Mouse (Mus musculus) embryo, embryonic 10 days (tissue): Measurements from ENCODE around the gene Hoxb3.

ENCODE experiments used
- DNase-seq: peaks from one replicate; pipeline ENCODE4 v3.0.0-alpha.2; 2015; ENCODE audit warnings: low spot score

Gene Hoxb3

DNA sequence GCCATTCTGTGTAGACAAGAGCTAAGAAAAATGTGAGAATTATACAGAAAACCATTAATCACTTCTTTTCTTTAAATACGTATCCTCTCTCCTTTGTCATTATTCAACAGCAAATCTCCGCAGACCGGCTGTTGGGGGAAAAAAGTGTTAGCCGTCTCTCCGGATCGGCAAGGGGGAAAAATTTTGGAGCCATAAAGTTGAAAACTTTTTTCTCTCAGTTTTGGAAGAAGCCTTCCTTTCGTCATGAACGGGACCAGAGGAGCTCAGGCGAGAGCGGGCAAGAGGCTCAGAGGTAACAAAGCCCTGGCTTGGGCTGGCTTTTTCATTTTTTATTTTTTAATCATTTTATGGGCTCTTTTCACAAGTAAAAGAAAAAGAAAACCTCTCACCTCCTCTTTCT lies at the start of gene Hoxb3:
Gene Hoxb3 (plus strand): TSS at position 173 of the 400 bp plus-strand sequence.
- DNase-seq = no peak

DNA sequence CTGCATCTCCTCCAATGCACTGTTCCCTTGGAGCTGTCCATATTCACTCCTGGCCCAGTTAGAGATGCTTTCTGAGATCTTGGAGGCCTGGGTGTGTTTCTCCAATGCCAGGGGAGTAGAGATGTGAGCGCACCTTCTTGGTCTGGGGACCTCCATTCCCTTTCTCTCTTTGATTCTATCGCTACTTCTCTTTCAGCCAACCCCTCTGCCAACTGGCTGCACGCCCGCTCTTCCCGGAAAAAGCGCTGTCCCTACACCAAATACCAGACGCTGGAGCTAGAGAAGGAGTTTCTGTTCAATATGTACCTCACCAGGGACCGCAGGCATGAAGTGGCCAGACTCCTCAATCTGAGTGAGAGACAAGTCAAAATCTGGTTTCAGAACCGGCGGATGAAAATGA lies 48.7 kb upstream of the Hoxb3 start:
- no peak for DNase-seq

DNA sequence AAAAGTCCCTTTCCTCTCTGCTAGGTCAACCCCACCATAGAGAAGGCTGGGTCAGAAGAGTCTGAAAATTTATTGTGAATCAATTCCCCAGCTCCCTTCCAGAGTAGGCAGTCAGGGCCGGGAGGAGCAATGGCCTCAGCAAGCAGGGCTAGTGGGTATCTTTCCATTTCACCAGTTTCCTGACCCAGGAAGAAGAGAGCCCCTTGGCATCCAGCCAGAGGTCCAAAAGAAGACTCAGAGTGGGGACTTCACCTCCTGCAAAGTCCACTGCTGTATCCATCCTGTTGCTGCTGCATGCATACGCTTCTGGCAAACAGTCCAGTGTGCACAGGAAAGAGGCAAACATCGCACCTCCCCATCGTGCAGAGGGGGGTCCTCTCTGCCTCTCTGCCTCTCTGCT lies 47.2 kb upstream of the Hoxb3 start:
- DNase-seq = no peak

DNA sequence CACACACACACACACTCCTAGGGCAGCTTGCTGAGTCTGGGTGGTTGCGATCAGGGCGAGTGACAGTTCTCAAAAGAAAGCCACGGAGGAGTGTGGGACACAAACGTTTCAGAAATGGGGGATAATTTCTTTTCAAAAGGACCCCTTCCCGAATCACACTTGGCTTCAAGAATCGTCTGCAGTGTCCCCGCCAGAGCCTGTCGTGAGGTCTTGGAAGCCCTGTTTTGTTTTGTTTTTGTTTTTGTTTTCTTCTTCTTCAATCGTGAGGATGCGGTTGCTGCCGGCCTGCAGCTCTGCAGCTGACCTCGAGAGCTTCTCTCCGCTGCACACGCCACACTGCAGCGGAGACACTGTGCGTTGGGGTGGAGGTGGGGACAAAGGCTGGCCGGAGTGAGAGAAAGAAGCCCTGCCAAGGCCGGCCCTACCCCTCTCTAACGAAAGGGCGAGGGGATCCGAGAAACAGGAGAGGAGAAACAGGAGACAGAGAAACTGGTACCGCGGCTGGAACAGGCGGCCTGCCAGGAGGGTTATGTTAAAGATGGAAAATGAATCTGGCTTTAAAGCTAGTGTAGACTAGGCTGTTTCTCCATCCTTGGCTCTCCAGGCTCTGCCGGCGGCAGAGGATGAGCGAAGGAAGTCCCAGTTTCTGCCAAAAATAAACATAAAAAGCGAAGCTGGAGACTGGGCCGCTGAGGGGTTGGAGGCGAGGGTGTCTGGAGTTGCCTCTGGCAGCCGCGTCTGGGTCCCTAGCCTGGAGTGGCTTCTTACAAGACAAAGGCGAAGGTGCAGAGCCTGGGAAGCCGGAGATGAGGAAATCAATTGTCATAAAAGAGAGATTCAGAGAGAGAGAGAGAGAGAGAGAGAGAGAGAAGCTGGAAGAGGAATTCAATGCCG lies 45.7 kb upstream of the Hoxb3 start:
- DNase-seq = no peak

DNA sequence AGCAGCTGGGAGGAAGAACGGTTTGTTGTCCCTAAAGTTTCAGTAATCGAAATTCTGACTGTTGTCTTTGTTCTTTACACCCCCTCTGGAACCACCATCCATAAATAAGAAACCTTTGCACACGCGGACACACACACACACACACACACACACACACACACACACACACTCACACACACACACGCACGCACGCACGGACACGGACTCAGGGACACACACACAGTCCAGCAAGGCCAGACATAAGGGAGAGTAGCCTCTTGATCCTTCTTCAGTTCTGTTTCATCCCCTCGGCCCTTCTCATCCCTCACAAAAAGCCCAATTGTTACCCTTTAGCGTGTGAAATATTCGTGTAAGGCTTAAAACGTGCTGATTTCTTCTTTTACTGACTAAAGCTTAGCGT lies 44.8 kb upstream of the Hoxb3 start:
- DNase-seq = no peak

DNA sequence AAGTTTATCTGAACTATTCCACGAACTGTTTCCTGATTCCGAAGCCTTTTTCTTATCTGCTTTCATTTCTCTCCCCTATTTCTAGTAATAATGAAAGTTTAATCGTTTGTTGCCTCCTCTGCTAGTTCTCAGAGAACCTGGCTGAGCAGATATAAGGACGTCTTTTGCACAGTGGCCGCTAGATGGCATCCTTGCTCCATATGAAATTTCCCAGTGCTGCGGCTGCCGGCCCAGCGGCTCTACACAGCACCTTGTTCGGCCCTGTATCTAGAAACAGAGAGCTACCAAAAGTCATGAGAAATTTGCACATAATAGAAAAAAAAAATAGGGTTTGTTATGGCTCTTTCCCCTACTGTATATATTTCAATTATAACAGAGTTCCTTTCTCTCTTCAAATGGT lies 44.4 kb upstream of the Hoxb3 start:
- DNase-seq = peak; percentile 93

DNA sequence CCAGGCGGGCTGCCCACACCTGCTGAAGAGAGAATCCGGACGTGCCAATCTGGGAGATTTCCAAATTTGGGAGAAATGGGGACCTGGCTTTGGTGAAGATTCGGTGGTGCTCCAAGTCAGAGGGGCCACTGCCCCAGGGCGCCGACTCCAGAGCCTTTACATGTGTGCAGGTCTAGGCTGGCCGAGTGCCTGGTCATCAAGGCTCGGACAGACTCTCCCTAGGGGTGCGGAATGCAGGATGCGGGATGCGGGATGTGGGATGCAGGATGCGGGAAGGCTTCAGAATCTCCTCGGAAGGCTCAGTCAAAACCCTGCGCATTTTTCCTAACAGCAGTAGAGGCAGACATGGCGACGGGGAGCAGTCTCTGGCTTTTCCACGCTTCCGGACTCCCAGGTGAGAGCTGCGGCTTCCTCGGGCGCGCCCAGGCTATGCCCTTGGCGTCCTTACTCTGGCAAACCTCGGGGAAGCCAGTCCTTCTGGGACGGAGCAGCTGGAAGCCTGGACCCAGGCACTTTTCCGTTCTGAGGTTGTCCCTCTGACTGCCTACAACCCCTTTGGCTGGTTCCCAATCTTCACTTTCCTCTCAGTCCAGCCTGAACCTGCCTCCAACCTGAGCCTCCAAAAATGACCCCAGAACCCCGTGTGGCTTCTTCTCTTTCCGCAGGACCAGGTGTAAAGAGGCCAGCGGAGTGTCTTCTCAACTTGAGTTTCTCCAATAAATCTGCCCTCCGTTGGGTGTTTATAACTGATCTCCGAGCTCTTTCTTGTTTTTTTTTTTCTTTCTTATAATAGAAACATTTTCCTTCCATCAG lies 43.5 kb upstream of the Hoxb3 start:
- DNase-seq = no peak

DNA sequence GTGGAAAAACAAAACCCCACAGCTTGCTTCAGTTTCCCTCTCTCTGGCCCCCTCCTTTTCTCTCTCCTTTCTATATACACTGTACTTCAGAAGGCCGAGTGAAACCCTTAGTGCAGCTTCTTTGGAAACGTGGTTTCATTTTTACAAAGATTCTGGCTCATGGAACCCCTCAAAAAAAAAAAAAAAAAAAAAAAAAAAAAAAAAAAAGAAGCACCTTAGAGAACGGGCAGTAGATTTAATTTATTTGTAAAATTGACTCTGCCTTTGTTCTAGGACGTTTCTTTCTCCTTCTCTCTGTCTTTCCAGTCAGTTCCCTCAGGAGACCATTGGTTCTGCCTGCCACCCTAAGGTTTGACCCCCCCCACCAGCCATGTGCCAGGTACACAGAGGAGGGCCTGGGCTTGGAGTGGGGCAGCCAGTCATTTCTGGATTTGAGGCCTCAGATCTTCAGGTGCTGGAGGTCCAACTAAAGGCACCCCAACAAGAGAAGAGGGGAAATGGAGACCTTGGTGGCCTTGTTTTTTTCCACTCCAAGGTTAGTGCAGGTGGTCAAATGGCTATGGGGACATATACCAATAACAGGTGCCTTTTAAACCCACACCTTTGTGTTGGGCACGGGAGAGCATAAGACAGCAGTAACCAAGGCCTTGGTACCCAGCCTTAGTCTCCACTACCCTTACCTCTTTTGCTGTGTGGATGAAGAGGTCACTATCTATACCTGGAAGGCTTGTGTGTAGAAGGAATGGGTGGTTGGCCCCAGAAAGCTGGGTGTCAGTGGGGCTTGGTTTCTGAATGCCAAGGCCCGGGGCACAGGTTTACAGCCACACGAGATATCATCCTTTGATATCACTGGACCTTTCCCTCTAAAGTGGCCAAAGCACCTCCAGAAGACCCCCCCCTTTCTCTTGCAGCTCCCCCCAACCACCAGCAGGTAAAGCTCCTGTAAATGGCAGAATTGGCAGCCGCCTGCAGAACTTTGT lies 42.4 kb upstream of the Hoxb3 start:
- DNase-seq = no peak

DNA sequence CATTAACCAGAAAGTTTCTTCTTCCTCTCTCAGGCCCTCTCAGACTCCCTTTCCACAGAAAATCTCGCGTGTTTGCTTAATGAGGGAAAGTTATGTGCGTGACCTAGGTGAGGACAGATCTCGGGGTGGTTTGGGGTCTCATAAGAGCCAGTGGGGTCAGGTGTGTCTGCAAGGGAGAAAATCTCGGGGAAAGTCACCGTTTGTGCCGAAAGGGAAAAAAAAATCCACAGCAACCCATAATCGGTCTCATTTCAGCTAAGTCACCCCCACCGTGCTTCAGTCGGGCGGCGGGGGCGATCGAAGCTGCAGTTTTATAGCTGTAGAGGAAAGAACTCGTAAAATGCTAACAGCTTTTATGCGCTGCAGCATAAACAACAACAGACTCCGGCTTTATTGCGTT lies 41.7 kb upstream of the Hoxb3 start:
- no peak for DNase-seq

DNA sequence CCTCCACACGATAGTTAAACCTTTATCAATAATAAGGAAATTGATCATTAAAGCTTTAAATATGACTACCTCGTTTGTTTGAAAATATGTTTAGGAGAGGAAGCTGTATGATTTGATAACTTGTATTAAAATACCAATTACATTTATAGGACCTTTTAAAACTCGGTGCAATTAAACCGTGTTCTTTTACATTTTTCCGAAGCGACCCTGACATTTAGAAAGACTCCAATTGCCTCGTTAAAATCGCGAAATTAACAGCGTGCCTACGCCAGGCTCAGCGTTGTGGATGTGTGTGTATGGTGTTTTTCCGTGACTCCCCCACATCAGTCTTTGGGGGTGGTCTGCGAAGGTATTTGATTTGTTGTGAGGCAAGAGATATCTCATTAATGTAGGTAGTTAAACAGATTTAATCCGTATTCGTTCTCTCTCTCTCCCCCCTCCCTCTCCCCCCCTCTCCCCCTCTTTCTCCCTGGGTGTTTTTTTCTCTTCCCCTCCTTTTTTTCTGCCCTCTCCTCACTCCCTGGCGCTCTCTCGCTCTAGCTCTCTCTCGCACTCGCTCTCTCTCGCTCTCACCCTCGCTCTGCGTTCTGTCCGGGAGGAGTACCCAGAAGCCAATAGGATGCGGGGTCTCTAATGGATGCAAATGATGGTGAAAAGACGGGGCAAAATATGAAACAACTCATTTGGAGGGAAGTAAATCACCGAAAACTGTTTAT lies 41.1 kb upstream of the Hoxb3 start, which contains the start of gene Hoxb8:
Gene Hoxb8 (plus strand): TSS at position 51 of the 716 bp plus-strand sequence.
- peak; percentile 79 for DNase-seq

DNA sequence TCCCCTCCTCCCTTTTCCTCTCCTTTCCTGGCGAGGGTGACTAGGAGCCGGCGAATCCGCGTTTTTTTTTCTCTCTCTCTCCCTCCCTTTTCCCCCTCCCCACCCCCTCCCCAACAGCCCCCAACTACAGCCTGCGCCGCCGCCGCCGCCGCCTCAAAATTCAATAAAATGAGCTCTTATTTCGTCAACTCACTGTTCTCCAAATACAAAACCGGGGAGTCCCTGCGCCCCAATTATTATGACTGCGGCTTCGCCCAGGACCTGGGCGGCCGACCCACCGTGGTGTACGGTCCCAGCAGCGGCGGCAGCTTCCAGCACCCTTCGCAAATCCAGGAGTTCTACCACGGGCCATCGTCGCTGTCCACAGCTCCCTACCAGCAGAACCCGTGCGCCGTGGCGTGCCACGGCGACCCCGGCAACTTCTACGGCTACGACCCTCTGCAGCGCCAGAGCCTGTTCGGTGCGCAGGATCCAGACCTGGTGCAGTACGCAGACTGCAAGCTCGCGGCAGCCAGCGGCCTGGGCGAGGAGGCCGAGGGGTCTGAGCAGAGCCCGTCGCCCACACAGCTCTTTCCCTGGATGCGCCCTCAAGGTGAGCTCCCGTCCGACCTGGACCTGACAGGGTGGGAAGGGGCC lies 40.2 kb upstream of the Hoxb3 start:
- peak; percentile 80 for DNase-seq

DNA sequence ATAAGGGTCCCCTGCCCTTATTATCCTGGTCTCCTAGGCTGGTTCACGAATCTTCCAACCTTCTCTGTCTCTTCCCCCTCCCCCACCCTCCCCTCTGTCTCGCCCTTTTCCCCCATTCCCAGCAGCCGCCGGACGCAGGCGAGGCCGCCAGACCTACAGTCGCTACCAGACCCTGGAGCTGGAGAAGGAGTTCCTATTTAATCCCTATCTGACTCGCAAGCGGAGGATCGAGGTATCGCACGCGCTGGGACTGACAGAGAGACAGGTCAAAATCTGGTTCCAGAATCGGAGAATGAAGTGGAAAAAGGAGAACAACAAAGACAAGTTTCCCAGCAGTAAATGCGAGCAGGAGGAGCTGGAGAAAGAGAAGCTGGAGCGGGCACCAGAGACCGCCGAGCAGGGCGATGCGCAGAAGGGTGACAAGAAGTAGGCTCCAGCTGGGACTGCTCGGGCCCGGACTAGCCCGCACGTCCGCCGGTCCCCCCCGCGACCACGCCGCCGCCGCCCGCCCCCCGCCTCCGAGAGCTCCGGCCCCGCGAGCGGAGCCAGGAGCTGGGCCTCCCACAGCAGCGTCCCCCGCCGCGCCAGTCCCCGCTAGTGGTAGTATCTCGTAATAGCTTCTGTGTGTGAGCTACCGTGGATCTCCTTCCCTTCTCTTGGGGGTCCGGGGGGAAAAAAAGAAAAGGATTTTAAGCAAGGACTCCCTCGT lies 38.9 kb upstream of the Hoxb3 start:
- no peak for DNase-seq

DNA sequence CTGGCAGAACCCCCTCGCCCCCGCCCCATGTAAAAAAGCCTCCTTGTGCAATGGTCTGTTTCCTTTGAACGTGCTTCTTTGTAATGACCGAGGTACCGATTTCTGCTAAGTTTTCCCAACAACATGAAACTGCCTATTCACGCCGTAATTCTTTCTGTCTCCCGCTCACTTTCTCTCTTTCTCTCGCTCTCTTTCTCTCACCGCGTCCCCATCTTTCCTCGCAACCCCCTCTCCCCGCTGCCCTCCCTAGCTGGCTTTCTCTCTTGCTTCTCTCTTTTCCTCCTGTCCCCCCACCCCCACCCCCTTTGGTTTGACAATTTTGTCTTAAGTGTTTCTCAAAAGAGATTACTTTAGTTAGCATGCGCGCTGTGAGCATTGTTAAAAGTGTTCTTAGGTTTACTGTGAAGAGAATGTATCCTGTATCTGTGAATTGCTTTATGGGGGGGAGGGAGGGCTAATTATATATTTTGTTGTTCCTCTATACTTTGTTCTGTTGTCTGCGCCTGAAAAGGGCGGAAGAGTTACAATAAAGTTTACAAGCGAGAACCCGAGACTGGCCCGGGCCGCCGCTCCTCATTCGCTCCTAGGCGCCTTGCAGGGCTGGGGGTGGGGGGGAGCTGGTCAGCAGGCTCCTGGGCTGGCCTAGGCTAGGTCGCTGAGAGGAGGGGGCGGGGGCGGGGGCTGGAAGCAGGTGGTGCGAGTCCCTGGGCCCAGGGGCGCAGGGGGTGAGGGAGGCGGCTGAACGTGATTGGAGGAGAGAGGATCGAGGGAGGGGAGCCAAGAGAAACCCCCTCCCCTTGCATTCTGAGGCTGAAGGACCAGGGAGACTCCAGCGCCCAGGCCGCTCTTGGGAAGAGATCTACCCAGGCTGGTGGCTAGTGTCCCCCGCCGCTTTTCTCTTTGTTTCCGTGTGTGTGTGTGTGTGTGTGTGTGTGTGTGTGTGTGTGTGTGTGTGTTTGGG lies 38.1 kb upstream of the Hoxb3 start:
- peak; percentile 85 for DNase-seq

DNA sequence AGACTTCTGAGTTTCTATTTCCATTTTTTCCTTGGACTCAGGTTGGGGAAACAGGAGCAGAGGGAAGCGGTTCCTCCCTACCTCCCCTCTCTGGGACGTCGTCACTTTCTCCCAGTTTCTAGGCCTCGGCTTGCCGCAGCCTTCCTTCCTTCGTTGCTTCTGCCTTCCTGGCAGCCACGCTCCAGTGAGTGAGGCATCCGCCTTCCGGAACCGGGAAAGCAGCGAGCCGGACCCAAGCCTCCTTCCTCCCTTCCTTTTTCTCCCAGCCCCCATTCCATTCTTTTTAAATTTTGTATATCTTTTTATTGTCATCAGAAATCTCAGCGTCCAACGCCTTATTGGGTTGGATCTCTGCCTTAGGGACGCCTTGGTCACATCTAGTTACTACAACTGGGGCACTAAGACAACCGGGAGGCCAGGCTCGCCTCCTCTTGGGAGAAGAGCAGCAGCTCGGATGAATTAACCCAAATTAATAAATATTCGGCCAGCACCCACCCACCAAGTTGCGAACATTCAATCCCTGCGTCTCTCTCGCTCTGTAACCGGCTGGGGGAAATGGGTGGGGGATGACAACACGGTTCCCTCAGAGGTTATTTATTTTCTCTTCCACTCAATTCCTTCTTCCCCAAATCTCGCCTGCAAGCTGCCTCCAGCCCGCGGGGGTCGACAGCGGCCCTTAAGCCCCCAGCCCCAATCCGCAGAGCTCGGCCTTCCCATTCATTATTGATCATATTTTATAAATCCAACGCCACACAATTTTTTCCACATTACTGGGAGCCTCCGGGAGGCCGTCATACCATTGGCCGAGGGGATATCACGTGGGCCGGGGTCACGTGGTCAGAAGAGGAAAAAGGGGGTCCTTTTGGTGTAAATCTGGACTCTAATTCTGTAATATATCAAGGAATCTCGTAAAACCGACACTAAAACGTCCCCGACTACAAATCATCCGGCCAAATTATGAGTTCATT lies 37.1 kb upstream of the Hoxb3 start, which contains the start of gene Hoxb7:
Gene Hoxb7 (plus strand): TSS at position 853 of the 968 bp plus-strand sequence.
- DNase-seq = peak; percentile 79

DNA sequence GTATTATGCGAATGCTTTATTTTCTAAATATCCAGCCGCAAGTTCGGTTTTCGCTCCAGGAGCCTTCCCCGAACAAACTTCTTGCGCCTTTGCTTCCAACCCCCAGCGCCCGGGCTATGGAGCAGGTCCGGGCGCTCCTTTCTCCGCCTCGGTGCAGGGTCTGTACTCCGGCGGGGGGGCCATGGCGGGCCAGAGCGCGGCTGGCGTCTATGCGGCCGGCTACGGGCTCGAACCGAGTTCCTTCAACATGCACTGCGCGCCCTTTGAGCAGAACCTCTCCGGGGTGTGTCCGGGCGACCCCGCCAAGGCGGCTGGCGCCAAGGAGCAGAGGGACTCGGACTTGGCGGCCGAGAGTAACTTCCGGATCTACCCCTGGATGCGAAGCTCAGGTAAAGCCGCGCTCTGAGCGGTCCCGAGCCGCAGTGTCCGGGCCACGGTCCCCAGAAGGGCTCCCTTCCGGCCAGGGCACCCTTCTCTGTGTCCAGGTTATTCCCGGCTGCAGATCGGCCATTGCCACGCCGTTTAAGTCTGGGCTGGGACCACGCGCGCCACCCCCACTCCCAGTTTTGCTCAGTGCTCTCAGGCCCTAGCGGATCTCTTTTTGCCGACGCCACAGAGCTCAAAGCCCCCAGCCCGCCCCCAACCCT lies 36.3 kb upstream of the Hoxb3 start:
- no peak for DNase-seq

DNA sequence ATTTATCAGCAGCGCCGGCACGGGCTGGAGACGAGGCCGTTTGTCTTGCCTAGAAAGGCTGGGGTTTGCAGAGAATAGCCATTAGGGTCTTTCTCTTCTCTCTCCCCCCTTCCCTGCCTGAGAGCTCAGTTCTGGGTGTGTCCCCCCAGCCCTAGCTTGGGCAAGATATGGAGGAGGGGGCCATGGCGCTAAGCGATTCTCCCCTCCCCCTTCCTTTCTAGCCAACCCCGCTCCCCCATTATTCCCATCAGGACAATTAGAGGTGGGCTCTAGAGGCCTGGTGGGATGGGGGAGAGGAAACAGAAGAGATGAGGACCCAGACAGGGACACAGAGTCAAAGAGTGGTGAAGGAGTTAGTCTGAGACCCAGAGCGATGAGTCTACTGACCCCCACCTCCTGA lies 35.7 kb upstream of the Hoxb3 start:
- DNase-seq = no peak
